Mouse (Mus musculus) lung, postnatal 0 days (tissue): ENCODE measurements around the gene Ucp1.
"Not testable (repeated sequence)": the region's sequence is repeated elsewhere in the genome, so short reads cannot be mapped to it uniquely, and the experiment has no call there.

Experiments
- CTCF ChIP-seq: IDR thresholded peaks from 2 replicates; pipeline ENCODE4 v1.5.1; 2016; ENCODE audit warnings: antibody characterized with exemption, mild to moderate bottlenecking
- EP300 ChIP-seq: IDR thresholded peaks from 2 replicates; pipeline ENCODE4 v1.6.1; 2016; ENCODE audit warnings: antibody characterized with exemption, mild to moderate bottlenecking, control low read depth

DNA sequence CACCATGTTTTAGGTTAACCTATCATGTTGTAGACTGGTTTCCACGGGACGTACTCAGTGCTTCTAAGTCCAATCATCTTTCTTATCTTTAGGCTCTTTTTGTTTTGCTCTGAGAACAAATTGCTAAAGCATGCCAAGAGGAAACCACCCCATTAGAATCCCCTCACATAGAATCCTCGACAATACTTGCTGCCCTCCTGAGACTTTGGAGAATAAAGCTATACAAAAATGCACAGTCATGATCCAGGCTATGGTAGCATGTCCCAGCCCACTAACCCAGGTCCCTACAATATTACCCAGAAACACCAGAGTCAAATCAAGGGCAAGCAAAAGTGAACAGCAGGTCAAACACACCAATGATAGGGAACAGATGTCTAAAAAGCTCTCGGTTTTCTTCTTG, 24.9 kb downstream of the Ucp1 start:
- TF ChIP-seq CTCF, EP300: not testable (repeated sequence)
